Mouse (Mus musculus): ENCODE data around the gene Tigd2.
"Not testable (repeated sequence)": the region's sequence is repeated elsewhere in the genome, so short reads cannot be mapped to it uniquely, and the experiment has no call there.

Tigd2 gene

DNA sequence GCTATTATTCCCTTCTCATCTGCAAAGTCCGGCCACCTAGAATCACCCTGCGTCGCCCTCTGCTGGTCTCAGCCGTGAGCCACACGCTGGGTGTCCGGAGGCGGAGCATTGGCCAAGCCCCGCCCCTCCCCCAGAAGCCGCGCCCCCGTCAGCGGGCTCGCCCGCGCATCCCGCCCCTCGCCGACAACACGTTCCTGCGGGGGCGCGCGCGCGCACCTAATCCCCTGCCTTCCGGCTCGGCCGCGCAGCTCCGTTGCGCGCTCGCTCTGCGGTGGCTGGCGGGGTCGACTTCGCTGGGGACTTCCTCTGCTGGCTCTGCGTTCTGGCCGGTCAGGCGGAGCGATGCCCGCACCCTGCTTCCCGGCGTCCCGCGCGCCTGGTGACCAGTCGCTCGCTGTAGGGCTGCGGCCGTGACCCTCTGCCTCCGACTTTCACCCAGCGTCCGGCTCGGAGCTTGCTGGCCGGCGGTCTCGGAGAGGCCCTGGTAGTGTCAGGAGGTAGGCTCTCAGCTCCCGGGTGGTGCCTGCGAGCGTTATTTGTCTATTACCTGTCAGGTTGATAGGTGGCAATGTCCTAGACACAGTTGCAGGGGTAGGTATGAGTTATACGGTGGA lies at the start of gene Tigd2:
Tigd2 (plus strand) TSS at position 186 of the 614 bp plus-strand sequence.
- peak; percentile 94 for DNase-seq

DNA sequence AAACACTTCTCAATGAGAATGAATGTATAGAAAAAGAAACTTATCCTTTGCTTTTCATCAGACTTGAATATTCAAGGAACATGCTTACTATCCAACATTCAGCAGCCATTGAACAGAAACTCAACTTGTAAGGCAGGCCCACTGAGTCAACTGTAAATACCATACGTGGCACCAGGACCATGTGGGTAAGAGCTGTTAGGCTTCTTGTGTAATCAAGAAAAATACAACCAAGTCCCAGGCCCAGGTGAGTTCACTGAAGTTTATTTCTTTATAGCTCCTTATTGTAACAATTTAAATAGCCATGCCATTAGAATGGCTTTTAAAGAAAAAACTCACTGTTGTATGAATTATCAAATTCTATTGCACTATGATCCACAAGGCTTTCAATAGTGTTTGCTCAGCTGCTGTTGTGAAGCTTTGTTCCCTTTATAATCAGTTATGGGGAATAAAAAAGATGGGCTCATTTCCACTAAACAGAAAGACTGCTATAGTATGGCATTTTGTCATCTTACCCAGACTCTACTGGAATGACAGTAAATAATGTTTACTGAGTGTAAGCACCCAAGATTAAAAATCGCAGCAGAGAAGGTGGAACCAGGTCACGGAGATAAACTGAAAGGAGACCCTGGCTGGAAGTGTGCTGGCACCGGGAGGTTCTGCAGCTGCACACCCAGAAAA lies 46.7 kb upstream of the Tigd2 start:
- no peak for DNase-seq

DNA sequence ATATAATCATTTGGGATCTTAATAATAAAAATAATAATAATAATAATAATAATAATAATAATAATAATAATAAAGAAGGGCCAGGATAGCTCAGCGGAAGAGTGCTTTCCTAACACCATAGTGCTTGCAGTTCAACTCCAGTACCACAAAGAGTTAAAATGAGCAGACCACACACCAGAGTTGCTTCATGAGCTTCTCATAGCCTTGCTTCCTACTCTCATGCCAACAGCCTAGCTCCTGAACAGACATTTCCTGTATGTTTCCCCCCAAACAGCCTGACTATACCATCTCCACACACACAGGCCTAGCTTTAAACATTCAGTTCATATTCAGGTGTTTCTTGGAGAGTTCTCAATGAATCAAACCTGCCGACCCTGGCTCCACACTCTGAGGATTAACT lies 45.8 kb upstream of the Tigd2 start:
- DNase-seq, result no peak

DNA sequence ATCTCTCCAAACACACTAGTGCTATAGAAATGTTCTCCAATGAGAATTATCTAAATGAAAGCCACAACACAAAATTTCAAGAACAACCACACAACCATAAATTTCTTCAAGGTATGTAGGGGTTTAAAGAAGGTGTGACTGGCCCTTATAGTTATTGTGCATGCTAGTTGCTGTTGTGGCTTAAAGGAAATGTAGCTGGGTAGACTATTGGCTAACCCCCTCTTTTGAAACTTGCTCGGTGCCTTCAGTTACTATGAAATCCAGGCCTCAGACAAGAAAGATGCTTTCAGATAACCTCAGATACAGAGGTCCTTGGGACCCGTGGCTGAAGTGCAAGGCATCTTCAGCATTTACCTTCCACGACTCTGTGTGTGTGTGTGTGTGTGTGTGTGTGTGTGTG lies 45.3 kb upstream of the Tigd2 start:
- no peak for DNase-seq

DNA sequence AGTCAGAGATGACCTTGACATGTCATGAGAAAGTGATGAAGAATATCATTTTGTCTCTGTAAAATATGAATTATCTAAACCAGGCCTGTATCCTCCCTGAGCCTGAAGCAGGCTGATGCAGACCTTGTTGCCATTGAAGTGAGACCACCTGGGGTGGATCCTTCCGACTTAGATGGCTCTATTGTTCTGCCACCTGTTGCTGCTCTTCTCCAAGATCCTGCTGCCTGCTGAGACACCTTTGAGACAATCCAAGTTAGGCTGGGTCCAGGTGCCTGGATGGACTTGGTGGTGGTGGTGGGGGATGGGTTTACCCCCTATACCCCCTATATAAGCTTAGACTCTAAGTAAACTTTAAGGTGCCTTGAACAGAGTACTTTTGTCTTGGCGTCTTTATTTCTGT lies 39.7 kb upstream of the Tigd2 start:
- DNase-seq, result no peak

DNA sequence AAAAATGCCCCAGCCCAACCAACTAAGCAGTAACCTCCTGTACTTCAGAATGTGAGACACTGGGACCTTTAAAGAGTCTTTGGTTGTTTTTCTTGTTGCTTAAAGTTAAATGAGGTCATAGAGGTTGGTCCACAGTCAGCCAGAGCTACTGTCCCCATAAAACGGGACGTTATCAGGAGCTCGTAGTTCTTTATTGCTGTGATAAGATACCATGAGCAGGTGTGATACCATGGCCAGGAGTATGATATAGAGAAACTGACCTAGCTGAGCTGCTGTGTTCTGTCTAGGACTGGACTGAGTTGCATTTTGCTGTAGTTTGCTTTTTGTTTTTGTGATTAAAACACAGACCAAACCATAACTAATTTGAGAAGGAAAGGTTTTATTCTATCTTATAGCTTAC lies 37.4 kb upstream of the Tigd2 start:
- DNase-seq, result no peak

DNA sequence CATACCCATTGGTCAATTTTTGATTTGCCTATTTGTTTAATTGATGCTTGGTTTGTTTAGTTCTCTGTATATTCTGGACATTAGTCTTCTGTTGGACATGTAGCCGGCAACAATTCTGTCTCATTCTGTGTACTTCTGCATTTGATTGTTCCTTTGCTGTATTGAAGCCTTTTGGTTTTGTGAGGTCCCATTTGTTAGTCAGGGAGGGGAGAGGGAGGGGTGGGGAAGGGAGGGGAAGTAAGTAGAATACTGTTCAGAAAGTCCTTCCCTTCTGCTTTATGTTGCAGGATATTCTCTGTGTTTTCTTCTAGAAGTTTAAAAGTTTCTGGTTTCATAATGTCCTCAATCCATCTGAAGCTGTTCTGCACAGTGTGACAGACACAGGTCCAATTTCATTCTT lies 34.7 kb upstream of the Tigd2 start:
- no peak for DNase-seq

DNA sequence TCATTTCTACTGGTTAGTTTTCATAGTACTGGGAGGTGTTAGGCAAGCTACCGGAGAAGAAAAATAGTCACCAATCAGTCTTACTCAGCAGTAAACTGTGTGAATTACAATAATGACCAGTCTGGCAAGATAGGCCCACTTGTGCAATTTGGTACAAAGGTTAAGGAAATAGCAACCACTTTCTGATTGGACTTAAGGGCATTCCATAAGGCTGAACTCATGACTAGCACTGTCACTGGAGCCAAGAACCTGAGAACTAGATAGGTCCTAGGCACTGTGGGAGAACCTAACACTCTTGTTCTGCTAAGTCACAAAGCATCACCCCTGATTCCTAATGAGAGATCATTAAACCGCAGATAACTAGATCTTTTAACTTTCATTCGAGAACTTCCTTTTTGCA lies 30.6 kb upstream of the Tigd2 start:
- no peak for DNase-seq

DNA sequence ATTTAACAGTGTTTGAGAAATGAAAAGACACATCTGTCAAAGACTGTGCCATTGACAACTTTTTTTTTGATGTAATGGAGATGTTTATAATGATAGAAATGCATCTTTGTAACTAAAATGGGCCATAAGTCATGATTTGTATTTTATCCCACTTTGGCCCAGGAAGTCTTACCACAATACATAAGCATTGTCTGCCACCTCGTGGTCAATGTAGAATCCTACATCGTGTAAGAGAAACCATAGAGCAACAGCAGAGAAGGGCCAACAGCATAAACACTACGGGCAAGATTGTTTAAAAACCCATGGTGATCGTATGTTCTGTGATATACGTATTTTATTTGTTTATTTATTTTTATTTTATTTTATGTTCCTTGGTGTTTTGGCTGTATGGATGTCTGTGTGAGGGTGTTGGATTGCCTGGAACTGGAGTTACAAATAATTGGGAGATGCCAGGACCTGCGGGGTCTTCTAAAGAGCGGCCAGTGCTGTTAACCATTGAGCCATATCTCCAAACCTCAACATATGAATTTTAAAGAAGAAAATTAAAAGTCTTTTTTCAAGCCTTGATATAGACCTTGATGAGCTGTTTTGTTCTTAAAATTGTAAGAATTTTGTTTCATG lies 28.2 kb upstream of the Tigd2 start:
- DNase-seq, result peak; percentile 55

DNA sequence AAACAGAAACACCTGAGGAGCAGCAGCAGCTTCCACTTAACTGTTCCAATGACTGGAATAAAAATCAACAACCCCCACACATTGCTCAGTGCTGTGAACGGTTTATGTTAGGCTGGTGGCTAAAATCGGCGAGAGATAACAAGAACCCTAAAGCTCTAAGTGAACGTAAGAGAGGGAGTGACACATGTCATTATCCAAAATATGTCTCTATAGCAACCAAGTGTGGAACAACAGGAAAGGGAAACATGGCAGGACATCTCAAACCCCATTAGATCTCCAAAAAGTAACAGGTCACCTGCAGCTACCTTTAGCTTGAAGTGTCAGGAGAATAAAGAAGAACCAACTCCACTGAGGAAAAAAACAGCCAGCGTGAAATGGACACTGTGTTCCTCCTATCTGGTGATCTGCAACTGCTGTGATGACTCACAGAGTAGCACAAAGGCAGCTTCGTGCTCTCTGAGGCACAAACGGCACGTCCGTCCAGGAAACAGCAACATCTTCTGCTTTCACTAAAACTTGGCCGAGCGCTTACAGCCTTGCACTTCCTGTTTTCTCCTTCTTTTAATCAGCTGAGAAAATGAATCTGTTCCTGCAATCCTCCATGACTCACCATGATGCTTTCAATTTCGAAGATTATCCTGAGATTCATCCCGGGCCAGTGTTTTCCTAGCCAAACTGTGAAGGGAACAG lies 23.5 kb upstream of the Tigd2 start:
- DNase-seq, result no peak

DNA sequence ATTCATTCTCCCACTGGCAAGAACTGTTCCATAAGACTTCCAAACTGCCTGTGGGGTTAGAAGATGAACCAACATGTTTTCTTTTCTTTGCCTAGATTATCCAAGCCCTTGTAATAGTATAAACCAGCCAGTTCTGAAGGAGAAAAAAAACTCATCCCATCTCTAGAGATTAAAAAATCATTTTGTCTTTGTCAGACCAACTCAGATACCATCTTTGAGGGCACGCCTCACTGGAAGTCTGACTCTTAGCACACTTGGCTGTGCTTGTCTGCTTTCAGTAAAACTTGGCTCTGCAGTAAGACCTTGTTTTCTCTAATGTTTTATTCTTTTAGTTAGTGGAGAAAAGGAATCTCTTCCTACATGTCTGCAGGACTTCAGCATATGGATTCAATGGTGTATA lies 18.7 kb upstream of the Tigd2 start:
- DNase-seq, result no peak

DNA sequence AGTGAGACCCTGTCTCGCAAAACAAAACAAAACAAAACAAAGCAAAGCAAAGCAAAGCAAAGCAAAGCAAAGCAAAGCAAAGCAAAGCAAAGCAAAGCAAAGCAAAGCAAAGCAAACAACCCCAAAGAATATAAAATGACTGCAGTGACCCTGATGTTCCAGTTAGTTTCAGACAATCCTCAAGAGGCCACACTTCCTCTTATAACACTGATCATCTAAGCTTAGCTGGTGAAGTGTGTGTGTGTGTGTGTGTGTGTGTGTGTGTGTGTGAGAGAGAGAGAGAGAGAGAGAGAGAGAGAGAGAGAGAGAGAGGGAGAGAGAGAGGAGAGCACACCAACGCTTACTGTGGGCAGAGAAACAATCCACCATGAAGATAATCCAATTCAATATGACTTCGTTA lies 14.2 kb upstream of the Tigd2 start:
- not testable (repeated sequence) for DNase-seq

DNA sequence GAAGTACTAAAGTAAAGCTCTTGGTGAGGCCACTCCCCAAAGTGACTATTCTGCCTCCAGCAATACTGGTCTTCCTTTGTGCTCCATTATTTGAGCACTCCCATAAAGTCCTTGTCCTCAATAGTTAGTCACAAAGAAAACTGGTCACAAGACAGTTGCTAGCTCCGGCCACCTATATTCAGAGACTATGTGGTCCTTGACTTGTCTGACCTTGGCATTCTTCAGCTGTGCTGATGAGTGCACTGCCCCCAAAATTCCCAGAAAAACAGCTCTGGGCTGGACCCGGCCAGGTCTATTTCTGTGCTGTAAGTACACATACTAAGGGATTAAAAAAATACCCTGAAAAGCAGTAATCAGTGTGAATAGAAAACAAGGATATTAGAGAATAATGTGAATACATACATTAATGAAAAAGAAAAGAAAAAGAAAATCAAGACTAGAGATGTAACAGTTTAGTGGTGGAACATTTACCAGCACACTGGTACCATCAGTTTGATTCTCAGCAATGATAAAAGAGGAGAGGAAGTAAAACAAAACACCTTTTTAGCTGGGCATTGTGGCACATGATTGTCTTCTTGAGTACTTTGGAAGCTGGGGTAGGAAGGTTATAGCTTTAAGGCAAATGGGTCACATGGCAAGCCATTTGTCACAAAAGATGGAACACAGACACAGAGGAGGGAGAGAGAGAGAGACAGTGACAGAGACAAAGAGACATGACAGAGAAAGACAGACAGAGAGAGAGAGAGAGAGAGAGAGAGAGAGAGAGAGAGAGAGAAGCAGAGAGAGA lies 12.6 kb upstream of the Tigd2 start:
- DNase-seq, result no peak

DNA sequence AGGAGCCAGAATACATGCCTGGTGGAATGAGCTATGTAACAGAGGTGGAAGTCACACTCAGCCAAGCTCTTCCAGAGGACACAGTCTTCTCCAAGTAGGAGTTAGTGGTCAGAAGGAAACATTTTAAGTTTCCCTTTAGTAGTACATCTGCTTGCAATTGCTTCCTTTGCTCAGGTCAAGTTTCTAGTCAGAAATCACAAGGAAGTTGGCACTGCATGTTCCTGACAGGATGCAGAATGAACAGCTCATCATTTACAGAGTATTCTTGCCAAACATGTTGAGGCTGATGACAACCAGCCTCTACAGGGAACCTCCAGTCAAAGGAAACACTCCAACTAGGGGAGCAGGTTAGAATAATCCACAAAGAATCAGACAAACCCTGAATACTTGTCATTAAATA lies 11.9 kb upstream of the Tigd2 start:
- no peak for DNase-seq

DNA sequence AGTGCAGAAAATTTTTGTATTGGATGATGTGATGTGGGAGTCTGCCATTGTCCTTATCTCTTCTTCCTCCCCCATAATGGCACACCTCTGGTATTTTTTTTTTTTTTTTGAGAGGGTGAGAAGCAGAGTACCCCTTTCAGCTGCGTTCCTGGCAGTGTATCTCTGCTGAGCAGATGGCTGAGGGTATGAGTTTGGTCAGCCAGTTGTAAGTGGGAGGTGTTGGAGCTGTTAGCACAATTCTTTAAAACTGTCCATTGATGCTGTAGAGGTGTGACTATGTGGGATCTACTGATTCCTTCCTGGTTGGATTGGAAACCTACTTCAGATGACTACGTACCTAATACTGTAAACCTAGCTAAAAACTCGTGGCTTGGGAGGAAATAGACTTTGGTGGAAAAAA lies 10.3 kb upstream of the Tigd2 start:
- no peak for DNase-seq

DNA sequence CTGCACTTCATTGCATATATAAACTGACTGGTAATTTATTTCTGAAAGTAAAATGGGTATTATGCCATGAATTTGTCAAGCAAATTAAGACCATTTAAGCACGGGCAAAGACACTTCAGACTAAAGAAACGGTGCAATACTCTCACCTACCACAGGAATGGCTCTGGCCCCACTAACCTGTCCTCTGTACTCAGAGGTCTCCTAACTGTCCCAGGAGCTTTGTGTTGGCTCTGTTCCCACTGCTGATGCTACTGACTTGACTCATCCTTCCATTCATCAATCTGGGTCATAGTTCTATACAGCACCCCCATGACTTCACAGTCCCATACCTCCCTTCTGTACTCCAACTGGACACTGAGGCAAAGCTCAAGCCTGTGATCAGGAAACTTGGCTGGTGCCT lies 9.6 kb upstream of the Tigd2 start:
- no peak for DNase-seq

DNA sequence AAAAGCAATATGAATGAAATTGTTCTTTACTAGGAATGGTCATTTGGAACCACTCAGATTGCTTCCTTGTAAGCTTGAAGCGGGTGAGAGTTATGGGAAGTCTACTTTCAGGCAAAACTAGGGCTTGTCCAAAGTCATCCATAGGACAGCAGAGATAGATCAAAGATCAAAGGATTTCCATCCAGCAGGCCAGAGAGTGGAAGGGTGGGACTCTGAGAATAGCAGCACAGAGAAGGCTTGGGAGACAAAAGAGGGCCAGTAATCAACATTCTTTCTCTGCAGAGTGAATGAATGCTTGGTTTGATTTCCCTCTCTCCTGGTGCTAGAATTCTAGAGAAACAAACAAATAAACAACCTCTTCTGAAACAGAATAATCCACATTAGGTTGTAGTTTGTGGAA lies 1.1 kb upstream of the Tigd2 start:
- DNase-seq, result no peak

DNA sequence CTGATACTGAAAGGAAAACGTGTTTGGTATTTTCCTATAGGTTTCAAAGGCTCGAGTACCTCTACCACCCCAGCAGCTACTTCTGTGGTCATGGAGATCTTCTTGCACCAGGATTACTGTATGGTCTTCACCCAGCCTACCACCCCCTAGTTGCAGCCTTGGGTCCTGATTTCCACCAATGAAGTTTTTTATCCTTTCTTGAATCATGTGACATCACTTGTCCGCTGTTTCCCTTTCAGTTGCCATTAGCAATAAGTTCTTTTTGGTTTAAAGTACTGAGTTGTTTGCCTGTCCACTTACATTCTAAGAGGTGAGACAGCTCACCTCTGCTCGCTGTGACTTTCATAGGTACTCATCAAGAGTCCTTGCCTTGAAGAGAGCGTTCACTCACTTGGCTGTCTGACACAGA lies 633 bp downstream of the Tigd2 start:
- no peak for DNase-seq

DNA sequence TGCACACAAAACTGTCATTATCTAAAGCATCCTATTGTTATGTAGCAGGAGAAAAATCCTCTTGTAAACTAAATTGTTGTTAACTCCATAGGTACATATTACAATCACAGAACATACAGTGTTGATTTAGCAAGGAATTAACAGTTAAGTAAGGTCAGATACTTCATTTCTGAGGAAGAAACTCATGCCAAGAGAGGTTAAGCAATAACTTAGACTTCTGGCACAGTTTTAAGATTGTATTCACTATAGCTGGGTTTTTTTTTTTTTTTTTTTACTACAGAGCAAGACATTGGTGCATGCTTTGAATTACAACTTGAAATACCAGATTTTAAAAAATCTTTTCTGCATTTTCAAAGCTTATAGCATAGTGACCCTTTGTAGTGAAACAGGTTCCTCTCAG lies 24.5 kb downstream of the Tigd2 start:
- DNase-seq, result no peak

DNA sequence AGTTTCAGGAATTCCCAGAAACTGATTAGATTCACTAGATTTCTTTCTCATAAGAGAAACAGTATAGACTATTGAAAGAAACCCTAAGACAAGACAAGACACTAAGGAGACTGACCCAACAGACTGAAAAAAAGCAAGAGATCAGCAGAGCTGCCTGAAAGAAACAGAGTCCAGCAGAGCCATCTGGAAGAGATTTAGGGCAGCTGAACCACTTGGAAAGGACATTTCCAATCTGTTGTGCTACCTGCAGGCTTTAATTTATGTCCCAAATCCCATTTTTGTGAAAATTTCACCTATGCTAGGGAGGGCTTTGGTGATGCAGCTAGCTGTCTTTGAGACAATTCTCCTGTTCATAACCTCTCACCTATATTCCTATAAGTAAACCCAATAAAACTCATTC lies 25.0 kb downstream of the Tigd2 start:
- DNase-seq, result peak; percentile 79

DNA sequence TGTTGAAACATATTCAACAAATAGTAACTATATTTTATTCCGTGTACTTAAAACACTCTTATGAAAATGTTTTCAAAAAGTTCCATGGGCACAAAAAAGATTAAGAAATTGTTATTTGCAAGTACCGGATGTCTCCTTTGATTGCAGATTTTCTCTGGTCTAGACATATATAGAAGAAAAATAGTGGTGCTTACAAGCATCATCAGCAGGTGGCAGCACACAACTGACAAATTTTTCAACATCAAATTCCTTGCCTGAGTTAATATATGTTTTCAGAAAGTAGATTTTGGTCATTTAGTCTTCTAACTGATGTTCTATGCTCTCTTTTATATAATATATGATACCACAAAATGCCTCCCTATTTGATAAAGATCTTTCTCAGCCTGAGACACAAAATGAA lies 41.0 kb downstream of the Tigd2 start:
- DNase-seq, result peak; percentile 47

DNA sequence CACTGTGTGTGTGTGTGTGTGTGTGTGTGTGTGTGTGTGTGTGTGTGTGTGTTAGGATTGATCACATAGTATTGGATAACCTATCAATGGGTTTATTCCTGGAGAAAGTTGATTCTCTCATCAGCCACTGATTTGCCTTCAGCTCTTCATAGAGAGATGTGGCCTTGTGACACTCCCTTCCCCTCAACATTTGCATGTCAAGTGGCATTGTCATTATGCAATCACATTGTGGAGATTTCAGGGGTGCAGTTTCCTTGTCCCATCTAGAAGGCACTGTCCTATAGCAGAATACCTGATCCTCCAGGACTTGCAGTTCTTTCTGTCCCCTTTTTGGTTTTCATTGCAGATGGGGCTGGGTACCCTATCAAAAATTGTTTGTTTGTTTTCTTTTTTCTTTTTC lies 41.9 kb downstream of the Tigd2 start:
- DNase-seq, result no peak

DNA sequence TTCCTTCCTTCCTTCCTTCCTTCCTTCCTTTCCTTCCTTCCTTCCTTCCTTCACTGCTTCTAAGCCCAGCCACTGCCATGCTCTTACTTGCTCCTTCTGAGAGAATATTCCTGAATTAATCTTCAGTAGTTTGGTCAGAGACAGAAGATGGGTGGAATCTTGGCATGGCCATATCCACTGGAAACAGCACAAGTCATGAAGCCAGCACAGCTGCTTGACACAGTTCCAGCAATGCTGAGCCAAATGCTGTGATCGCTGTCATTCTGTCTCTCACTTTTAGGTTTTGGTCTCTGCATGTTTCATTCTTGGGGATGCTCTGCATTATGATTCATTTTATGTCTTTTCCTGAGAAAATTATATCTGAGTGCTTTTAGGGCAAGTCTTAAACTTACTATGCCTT lies 47.2 kb downstream of the Tigd2 start:
- DNase-seq, result no peak

All from cerebellum, adult 9-11 months (tissue).